Mouse (Mus musculus): Measurements from ENCODE around the gene Sacm1l. TPM values are rescaled to one million over a fixed set of nuclear protein-coding genes. Genes with fewer than 3 reads are reported as not detected.

Gene Sacm1l
- polyA plus RNA-seq, 1 experiment from 2014 or later: 41.0 TPM

DNA sequence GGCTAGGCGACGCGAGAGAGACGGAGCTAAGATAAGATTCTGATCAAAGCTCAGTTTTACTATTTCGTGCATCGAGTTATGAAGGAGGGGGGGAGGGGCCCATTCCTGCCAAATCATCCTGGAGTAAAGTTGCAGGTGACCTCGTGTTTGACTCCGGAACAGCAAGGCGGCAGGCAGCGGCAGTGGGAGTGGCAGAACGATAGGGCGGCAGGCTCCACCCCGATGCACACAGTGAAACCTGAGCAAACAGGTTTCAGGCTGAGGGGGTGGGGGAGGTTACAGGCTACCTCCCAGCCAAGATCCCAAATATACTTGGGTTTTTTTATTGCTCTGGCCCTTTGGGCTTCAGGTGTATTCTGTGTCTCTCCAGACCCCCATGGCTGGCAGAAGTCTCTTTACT, 32.9 kb upstream of the Sacm1l start:
- H3K4me3 ChIP-seq: no peak overlapping the region
- H3K4me1 ChIP-seq: peaks cover 11% of the 10 kb centered on the region
- ATAC-seq: no peak
- no peak overlapping the region for H3K9ac ChIP-seq
- 14% methylated on average over 13 of the region's 13 CpGs for WGBS
- H3K36me3 ChIP-seq (ENCODE audit: poor library complexity, severe bottlenecking): peaks cover 16% of the 10 kb centered on the region
- H3K27me3 ChIP-seq: no peaks in the 10 kb centered on the region
- H3K9me3 ChIP-seq (replicated peaks): no peaks in the 10 kb centered on the region
- no peak overlapping the region for H3K4me2 ChIP-seq
- H3K27ac ChIP-seq: no peak overlapping the region

DNA sequence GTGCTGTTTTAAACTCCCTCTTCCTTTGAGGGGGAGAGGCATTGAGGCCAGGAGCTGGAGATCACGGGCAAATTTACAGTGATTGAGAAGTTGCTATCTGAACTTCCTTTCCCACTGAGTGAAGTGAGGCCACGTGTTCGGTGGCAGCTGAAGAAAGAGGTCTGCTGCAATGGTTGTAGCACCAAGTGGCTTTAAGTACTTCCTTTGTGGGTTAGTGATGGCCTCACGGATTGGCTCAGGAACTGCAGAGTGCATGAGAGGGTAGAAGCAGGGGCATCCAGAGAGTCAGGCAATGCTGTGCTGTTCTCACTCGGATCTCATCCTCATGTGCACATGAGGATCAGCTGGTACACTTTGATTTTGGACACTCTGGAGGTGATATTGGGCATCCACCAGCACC, 31.7 kb upstream of the Sacm1l start:
- Histone ChIP-seq H3K9me3 (replicated peaks) (no peaks in the 10 kb centered on the region), H3K9ac (no peak overlapping the region), H3K4me3 (no peak overlapping the region), H3K27ac (no peak overlapping the region), H3K4me1 (no peaks in the 10 kb centered on the region), H3K36me3 (ENCODE audit: poor library complexity, severe bottlenecking) (peaks cover 20% of the 10 kb centered on the region), H3K4me2 (no peak overlapping the region), H3K27me3 (no peaks in the 10 kb centered on the region)
- 89% methylated on average over 5 of the region's 5 CpGs for WGBS
- no peak for ATAC-seq

DNA sequence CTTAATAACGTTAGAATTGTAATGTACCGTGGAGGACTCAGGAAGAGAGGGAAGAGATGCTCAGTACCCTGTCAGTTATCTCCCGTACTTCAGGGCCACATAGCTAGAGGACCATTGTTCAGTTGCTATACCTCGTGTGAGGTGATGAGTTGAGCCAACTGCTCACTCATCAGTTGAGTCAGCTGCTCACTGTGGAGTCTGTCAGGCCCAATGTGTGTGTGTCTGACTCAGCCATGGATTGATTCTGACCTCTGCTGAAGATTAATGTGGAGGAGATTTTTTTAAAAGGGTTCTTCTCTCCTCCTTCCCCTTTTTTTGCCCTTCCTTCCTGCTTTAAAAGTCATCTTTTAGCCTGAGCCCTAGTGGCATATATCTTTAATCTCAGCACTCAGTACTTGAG, 29.1 kb upstream of the Sacm1l start:
- no peak overlapping the region for H3K9ac ChIP-seq
- 92% methylated on average over 4 of the region's 4 CpGs for WGBS
- H3K27me3 ChIP-seq: no peaks in the 10 kb centered on the region
- no peak for ATAC-seq
- no peaks in the 10 kb centered on the region for H3K9me3 ChIP-seq (replicated peaks)
- H3K4me3 ChIP-seq: no peak overlapping the region
- H3K27ac ChIP-seq: no peak overlapping the region
- H3K36me3 ChIP-seq (ENCODE audit: poor library complexity, severe bottlenecking): peaks cover 21% of the 10 kb centered on the region
- H3K4me1 ChIP-seq: no peaks in the 10 kb centered on the region
- no peak overlapping the region for H3K4me2 ChIP-seq

DNA sequence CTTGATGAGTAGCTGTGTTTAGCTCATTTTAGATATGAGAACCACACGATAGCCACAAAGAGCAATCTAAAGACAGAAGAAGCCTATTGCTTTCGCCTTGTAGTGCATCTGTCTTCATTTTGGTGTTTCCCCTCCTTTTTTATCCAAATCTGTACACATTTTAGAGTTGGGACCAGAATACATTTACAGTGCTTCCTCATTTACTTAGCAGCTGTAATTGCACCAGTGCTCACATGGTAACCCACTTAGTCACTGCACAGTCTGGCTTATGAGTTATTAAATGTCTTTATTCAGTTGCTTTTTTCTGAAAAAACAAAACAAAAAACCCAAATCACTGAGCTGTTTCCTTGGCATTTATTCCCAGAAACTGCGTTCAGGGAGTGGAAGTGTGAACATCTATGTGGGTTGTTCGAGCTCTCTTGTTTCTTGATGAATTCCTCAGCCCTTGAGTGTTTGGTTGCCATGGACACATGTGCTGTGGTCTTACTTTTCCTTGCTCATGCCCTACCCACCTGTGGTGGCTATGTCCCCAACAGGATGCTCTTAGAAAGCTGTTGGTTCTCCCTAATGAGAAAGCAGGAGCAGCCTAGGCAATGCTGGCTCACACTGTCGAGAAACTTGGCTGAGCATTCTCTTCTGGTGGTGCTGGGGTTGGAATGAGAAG, 26.3 kb upstream of the Sacm1l start:
- no peak overlapping the region for H3K9ac ChIP-seq
- H3K4me2 ChIP-seq: no peak overlapping the region
- 77% methylated on average over 5 of the region's 5 CpGs for WGBS
- no peak overlapping the region for H3K27ac ChIP-seq
- H3K4me1 ChIP-seq: no peaks in the 10 kb centered on the region
- H3K27me3 ChIP-seq: no peaks in the 10 kb centered on the region
- no peak overlapping the region for H3K4me3 ChIP-seq
- H3K36me3 ChIP-seq (ENCODE audit: poor library complexity, severe bottlenecking): peaks cover 21% of the 10 kb centered on the region
- H3K9me3 ChIP-seq (replicated peaks): no peaks in the 10 kb centered on the region
- ATAC-seq: no peak

DNA sequence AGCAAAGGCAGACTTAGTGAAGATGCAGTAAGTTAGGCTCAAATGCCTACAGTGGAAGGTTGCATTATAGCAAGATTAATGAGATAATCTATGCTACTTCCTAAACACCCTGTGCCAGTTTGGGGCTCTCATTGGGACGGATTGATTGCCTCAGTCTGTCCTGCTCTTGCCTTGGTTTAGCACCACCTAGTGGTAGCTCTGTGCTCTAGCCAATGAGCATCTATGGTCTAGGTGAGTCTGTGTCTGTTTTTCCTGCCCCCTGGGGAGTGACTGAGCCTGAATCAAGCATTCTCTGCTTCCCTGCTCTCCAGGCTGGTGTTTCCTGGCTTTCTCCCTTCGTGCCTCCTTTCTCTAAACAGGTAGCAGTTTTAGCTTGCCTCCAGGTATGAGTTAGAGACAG, 25.2 kb upstream of the Sacm1l start:
- no peaks in the 10 kb centered on the region for H3K9me3 ChIP-seq (replicated peaks)
- no peak overlapping the region for H3K4me3 ChIP-seq
- H3K9ac ChIP-seq: no peak overlapping the region
- H3K4me2 ChIP-seq: no peak overlapping the region
- H3K27ac ChIP-seq: no peak overlapping the region
- peaks cover 21% of the 10 kb centered on the region for H3K36me3 ChIP-seq (ENCODE audit: poor library complexity, severe bottlenecking)
- WGBS: 5% methylated on average over 2 of the region's 2 CpGs
- no peaks in the 10 kb centered on the region for H3K27me3 ChIP-seq
- H3K4me1 ChIP-seq: no peaks in the 10 kb centered on the region
- ATAC-seq: peak; percentile 83

DNA sequence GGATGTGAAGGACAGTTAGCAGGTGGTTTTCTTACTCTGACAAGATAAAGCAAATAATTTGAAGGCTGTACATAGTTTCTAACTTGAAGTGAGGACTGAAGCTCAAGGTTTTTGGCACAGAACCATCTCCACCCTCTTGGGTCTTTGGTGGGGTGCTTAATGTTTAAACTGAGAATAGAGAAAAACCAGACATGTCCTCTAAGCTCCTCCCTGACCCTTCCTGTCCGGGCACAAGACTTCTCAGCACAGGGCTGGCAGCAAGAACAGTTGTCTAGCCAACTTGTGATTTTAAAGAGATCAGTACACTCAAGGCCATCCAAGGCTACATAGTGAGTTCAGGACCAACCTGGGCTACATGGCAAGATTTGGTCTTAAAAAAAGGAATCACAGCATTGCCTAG, 24.0 kb upstream of the Sacm1l start:
- H3K9ac ChIP-seq: no peak overlapping the region
- H3K27me3 ChIP-seq: no peaks in the 10 kb centered on the region
- no peak overlapping the region for H3K27ac ChIP-seq
- no peaks in the 10 kb centered on the region for H3K9me3 ChIP-seq (replicated peaks)
- H3K36me3 ChIP-seq (ENCODE audit: poor library complexity, severe bottlenecking): peaks cover 14% of the 10 kb centered on the region
- WGBS: 82% methylated on average over 1 of the region's 1 CpGs
- no peak overlapping the region for H3K4me3 ChIP-seq
- 0 out of 2 replicates have a peak, but pooled peaks cover 2% of the 10 kb centered on the region for H3K4me1 ChIP-seq
- no peak overlapping the region for H3K4me2 ChIP-seq
- no peak for ATAC-seq

DNA sequence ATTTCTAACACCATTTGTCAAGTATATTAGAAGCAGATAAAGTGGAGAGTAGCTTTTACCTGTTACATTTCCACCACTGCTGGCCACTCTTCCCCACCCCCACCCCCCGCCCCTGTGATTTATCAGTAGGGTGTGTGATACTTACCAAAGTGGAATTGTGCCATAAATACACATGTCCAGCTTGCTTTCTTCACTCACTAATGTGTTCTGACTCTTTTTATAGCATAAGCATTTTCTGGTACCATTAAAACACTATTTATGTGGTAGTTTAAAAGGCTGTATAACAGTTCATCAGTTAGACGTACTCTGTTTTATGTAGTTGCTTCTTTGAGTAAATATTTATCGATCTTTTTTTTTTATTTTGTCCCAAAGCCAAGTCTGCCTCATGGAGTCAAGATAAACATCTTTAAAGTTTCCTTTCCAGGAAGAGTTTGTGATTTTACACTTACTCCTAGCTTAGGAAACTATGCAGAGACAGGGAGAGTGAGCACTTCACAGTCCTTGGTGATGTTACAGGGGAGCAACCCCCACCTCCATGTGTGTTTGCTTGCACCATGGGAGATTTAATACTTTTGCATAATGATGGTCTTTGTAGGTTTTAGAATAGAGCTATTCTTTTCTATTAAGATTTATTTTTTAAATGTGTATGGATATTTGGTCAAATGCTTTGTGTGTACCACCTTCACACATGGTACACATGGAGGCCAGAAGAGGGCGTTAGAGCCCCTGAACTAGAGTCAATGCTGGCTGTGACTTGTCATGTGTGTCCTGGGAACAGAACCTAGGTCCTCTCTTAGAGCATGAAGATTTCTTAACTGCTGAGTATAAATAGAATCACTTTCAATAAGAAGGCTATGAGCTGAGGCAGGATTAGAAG, 23.1 kb upstream of the Sacm1l start:
- Histone ChIP-seq H3K9ac (no peak overlapping the region), H3K36me3 (ENCODE audit: poor library complexity, severe bottlenecking) (peaks cover 11% of the 10 kb centered on the region), H3K27ac (no peak overlapping the region), H3K4me2 (no peak overlapping the region), H3K27me3 (no peaks in the 10 kb centered on the region), H3K4me1 (0 out of 2 replicates have a peak, but pooled peaks cover 2% of the 10 kb centered on the region), H3K9me3 (replicated peaks) (no peaks in the 10 kb centered on the region), H3K4me3 (no peak overlapping the region)
- no peak for ATAC-seq
- 80% methylated on average over 4 of the region's 4 CpGs for WGBS

DNA sequence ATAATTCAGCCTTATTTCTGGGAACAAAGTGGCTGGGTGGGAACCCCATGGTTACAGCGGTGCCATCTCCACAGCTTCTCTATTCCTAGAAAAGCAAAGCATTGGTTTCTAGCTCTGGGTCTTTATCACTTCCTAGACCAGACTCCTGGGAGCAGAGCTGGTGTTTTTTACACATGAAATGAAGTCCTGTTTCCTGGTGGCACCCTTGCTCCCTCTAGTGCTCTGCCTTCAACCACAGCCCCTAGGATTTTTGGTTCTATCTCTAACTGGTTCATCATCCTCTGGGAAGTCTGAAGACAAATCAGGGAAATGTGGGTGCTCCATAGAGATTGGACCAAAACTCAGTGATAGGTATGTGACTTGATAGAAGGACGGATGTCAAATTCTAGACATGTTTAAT, 22.2 kb upstream of the Sacm1l start:
- Histone ChIP-seq H3K4me1 (0 out of 2 replicates have a peak, but pooled peaks cover 2% of the 10 kb centered on the region), H3K36me3 (ENCODE audit: poor library complexity, severe bottlenecking) (peaks cover 18% of the 10 kb centered on the region), H3K9ac (no peak overlapping the region), H3K4me3 (no peak overlapping the region), H3K9me3 (replicated peaks) (no peaks in the 10 kb centered on the region), H3K4me2 (no peak overlapping the region), H3K27ac (no peak overlapping the region), H3K27me3 (no peaks in the 10 kb centered on the region)
- ATAC-seq: no peak
- WGBS: 81% methylated on average over 2 of the region's 2 CpGs

DNA sequence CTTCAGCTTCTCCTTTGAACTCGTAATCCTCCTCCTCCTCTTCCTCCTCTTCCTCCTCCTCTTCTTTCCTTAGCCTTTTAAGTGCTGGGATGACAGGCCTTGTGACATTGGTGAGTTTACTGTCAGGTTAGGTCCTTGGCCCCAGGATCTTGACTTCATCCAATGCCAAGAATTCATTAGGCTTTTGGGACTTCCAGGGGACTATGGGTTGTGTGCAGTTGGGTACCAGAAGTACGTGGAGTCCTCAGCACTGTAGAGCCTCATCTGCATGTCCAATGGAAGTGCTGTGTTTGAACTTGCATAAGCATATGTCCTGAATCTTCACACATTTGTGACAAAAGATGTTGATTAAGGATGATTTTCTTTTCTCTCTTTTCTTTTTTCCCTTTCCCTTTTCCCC, 20.6 kb upstream of the Sacm1l start:
- Histone ChIP-seq H3K27ac (no peak overlapping the region), H3K4me1 (0 out of 2 replicates have a peak, but pooled peaks cover 2% of the 10 kb centered on the region)

DNA sequence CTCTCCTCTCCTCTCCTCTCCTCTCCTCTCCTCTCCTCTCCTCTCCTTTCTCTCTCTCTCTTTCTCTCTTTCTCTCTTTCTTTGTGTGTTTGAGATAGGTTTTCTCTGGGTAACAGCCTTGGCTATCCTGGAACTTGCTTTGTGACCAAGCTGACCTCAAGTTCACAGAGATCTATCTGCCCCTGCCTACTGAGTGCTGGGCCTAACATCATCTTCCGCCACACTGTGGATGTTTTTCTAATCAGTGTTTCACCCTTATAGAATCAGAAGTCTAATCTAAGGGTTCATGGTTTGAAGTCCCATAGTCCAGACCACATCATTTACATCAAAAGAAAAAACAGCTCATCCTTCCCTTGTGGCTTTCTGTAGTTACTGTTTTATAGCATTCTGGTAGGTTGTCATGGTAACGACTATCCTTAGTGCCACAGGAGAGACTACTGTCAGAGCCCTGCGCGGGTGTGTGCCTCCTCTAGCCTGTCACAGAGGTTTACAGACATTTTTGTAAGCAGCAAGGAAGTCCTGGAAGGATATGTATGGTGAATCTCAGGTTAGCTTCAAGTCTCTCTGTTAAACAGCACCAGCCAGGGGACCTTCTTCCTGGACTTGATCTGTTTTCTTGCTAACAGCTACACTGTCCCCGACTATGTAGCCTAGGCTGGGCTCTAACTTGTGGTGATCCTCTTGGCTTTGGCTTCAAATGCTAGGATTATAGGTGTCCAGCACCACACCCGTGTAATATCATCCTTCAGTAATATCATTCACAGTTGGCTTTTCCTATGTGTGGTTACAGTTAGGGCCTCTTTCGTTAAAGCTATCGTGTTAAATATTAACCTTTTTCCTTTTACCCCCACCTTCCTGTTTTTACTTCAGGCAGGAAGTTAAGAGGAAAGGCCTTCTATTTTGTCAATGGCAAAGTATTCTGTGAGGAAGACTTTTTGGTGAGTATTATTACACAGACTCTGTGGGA, 19.6 kb upstream of the Sacm1l start:
- ATAC-seq: 0 out of 2 replicates have a peak, but pooled peaks have one; percentile 21
- no peak overlapping the region for H3K4me2 ChIP-seq
- no peak overlapping the region for H3K27ac ChIP-seq
- no peak overlapping the region; the same call in 1 of the 2 replicates for H3K9ac ChIP-seq
- H3K27me3 ChIP-seq: no peaks in the 10 kb centered on the region
- WGBS: 87% methylated on average over 8 of the region's 8 CpGs
- H3K4me1 ChIP-seq: 0 out of 2 replicates have a peak, but pooled peaks cover 2% of the 10 kb centered on the region
- H3K36me3 ChIP-seq (ENCODE audit: poor library complexity, severe bottlenecking): peaks cover 20% of the 10 kb centered on the region
- H3K9me3 ChIP-seq (replicated peaks): no peaks in the 10 kb centered on the region
- H3K4me3 ChIP-seq: no peak overlapping the region

More for the DNA sequence above, 20.6 kb upstream of the Sacm1l start:
- H3K9ac ChIP-seq: no peak overlapping the region
- 87% methylated on average over 2 of the region's 2 CpGs for WGBS
- H3K9me3 ChIP-seq (replicated peaks): no peaks in the 10 kb centered on the region
- no peak for ATAC-seq
- no peaks in the 10 kb centered on the region for H3K27me3 ChIP-seq
- peaks cover 20% of the 10 kb centered on the region for H3K36me3 ChIP-seq (ENCODE audit: poor library complexity, severe bottlenecking)
- H3K4me2 ChIP-seq: no peak overlapping the region
- H3K4me3 ChIP-seq: no peak overlapping the region

DNA sequence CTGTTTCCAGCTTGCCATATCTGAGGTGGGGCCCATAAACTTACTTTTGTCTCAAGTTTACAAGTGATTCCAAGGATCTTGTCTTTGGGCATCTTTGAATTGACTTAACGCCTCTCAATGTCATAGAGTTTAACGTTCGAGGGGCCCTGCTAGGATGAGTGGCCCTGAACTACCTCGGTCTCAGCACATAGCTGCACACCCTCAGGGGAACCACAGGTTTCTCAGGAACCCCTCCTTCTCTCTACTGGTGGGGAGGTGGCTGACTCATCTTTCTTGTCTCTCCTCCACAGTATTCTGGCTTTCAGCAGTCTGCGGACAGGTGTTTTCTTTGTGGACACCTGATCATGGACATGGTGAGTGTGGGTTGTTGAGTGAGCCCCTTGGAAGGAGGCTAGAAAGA, 18.6 kb upstream of the Sacm1l start:
- WGBS: 97% methylated on average over 5 of the region's 5 CpGs
- Histone ChIP-seq H3K4me2 (no peak overlapping the region), H3K4me1 (0 out of 2 replicates have a peak, but pooled peaks cover 2% of the 10 kb centered on the region), H3K9ac (no peak overlapping the region), H3K9me3 (replicated peaks) (no peaks in the 10 kb centered on the region), H3K27ac (no peak overlapping the region), H3K4me3 (no peak overlapping the region), H3K27me3 (no peaks in the 10 kb centered on the region), H3K36me3 (ENCODE audit: poor library complexity, severe bottlenecking) (peaks cover 20% of the 10 kb centered on the region)
- ATAC-seq: no peak

Measured in forebrain, embryonic 13.5 days (tissue).